Mouse (Mus musculus) MEL (cell line): ENCODE measurements around the gene Akirin1. TPM values are rescaled to one million over a fixed set of nuclear protein-coding genes. Genes with fewer than 3 reads are reported as not detected.
A peak's percentile ranks its signal among the peaks of the same experiment; 100 is the strongest.

Experiments
- DNase-seq: peaks from one replicate; pipeline ENCODE4 v3.0.0; 2011; ENCODE audit warnings: low read depth, low spot score
- H3K27ac ChIP-seq: 2 replicates; pipeline ENCODE4 v1.5.1; 2012; ENCODE audit warnings: low read depth, mild to moderate bottlenecking, control low read depth, low read length, moderate library complexity; ENCODE audit not compliant: control insufficient read depth
- H3K27me3 ChIP-seq, 2 experiments: fragments of 150-350 bp in 1 of 2; sonication (generic) in 1 of 2; 2 replicates each; pipeline ENCODE4 v1.6.1; 2012; ENCODE audit warnings: low read length in 2 of 2, mild to moderate bottlenecking in 2 of 2, improper control_type of control experiment in 1 of 2, moderate library complexity in 1 of 2; ENCODE audit not compliant: insufficient read depth in 2 of 2, control insufficient read depth in 1 of 2
- H3K36me3 ChIP-seq, 2 experiments: 2 replicates each; pipeline ENCODE4 v1.6.1; 2012 to 2014; ENCODE audit warnings: low read length in 2 of 2, improper control_type of control experiment in 1 of 2, inconsistent platforms in 1 of 2, mild to moderate bottlenecking in 1 of 2; ENCODE audit not compliant: insufficient read depth in 2 of 2, control insufficient read depth in 1 of 2
- H3K4me1 ChIP-seq, 2 experiments: fragments of 150-350 bp in 1 of 2; sonication (generic) in 1 of 2; 2 replicates each; pipeline ENCODE4 v1.6.1; 2012; ENCODE audit warnings: low read length in 2 of 2, improper control_type of control experiment in 1 of 2, mild to moderate bottlenecking in 1 of 2; ENCODE audit not compliant: insufficient read depth in 2 of 2, control insufficient read depth in 1 of 2
- H3K4me3 ChIP-seq, 2 experiments: fragments of 150-350 bp in 1 of 2; sonication (generic) in 1 of 2; 2 replicates each; pipeline ENCODE4 v1.5.1; 2012; ENCODE audit warnings: low read depth in 2 of 2, low read length in 2 of 2, mild to moderate bottlenecking in 2 of 2, moderate library complexity in 2 of 2, control low read depth in 1 of 2, improper control_type of control experiment in 1 of 2; ENCODE audit not compliant: control insufficient read depth in 1 of 2, insufficient read depth in 1 of 2
- H3K79me2 ChIP-seq: 2 replicates; pipeline ENCODE4 v1.6.1; 2012; ENCODE audit warnings: mild to moderate bottlenecking, low read length, moderate library complexity; ENCODE audit not compliant: control insufficient read depth, poor library complexity, insufficient read depth
- H3K9ac ChIP-seq: 2 replicates; pipeline ENCODE4 v1.6.1; 2012; ENCODE audit warnings: low read depth, mild to moderate bottlenecking, control low read depth, low read length, moderate library complexity; ENCODE audit not compliant: control insufficient read depth, poor library complexity, severe bottlenecking
- H3K9me3 ChIP-seq: fragments of 150-350 bp; sonication (generic); replicated peaks from 2 replicates; pipeline ENCODE4 v1.6.1; 2012; ENCODE audit warnings: mild to moderate bottlenecking, low read length, improper control_type of control experiment, moderate library complexity; ENCODE audit not compliant: insufficient read depth
- CTCF ChIP-seq, 3 experiments: IDR thresholded peaks in 2 of 3; conservative IDR thresholded peaks in 1 of 3; 2 replicates each; pipeline ENCODE4 v1.5.1; 2011 to 2012; ENCODE audit warnings: low read length in 3 of 3, low read depth in 2 of 3, mild to moderate bottlenecking in 2 of 3, improper control_type of control experiment in 1 of 3, inconsistent platforms in 1 of 3, mixed read lengths in 1 of 3, moderate library complexity in 1 of 3; ENCODE audit not compliant: control insufficient read depth in 1 of 3, insufficient read depth in 1 of 3, poor library complexity in 1 of 3, severe bottlenecking in 1 of 3
- E2F4 ChIP-seq: IDR thresholded peaks from 2 replicates; pipeline ENCODE4 v1.6.1; 2011; ENCODE audit warnings: low read depth, low read length, improper control_type of control experiment, borderline replicate concordance
- ETS1 ChIP-seq: IDR thresholded peaks from 2 replicates; pipeline ENCODE4 v1.6.1; 2012; ENCODE audit warnings: low read depth, mild to moderate bottlenecking, inconsistent platforms, low read length, improper control_type of control experiment, moderate library complexity
- HCFC1 ChIP-seq: IDR thresholded peaks from 2 replicates; pipeline ENCODE4 v1.6.1; 2012; ENCODE audit warnings: low read depth, mild to moderate bottlenecking, inconsistent platforms, low read length, improper control_type of control experiment, moderate library complexity
- MAX ChIP-seq: IDR thresholded peaks from 2 replicates; pipeline ENCODE4 v1.6.1; 2011; ENCODE audit warnings: low read length, improper control_type of control experiment
- MAZ ChIP-seq: IDR thresholded peaks from 2 replicates; pipeline ENCODE4 v1.6.1; 2012; ENCODE audit warnings: low read depth, mild to moderate bottlenecking, inconsistent platforms, low read length, improper control_type of control experiment
- MXI1 ChIP-seq: IDR thresholded peaks from 2 replicates; pipeline ENCODE4 v1.6.1; 2011; ENCODE audit warnings: mild to moderate bottlenecking, low read depth, low read length, improper control_type of control experiment
- MYB ChIP-seq: IDR thresholded peaks from 2 replicates; pipeline ENCODE4 v1.6.1; 2011; ENCODE audit warnings: mild to moderate bottlenecking, low read depth, low read length, improper control_type of control experiment
- RAD21 ChIP-seq: IDR thresholded peaks from 2 replicates; pipeline ENCODE4 v1.6.1; 2011; ENCODE audit warnings: mild to moderate bottlenecking, low read depth, low read length, improper control_type of control experiment
- SIN3A ChIP-seq: IDR thresholded peaks from 2 replicates; pipeline ENCODE4 v1.6.1; 2012; ENCODE audit warnings: low read length, improper control_type of control experiment, inconsistent platforms
- TBP ChIP-seq: IDR thresholded peaks from 2 replicates; pipeline ENCODE4 v1.8.0; 2011; ENCODE audit warnings: low read depth, low read length, improper control_type of control experiment
- UBTF ChIP-seq: IDR thresholded peaks from 2 replicates; pipeline ENCODE4 v1.6.1; 2012; ENCODE audit warnings: low read depth, mild to moderate bottlenecking, inconsistent platforms, low read length, improper control_type of control experiment, moderate library complexity, borderline replicate concordance; ENCODE audit not compliant: insufficient read depth
- USF1 ChIP-seq: IDR thresholded peaks from 2 replicates; pipeline ENCODE4 v1.6.1; 2014; ENCODE audit warnings: low read depth, mild to moderate bottlenecking, inconsistent platforms, low read length, improper control_type of control experiment, moderate library complexity
- ZC3H11A ChIP-seq: IDR thresholded peaks from 2 replicates; pipeline ENCODE4 v1.6.1; 2012; ENCODE audit warnings: low read depth, mild to moderate bottlenecking, inconsistent platforms, low read length, improper control_type of control experiment
- ZNF384 ChIP-seq: IDR thresholded peaks from 2 replicates; pipeline ENCODE4 v1.6.1; 2012; ENCODE audit warnings: low read depth, mild to moderate bottlenecking, inconsistent platforms, low read length, improper control_type of control experiment
- polyA plus RNA-seq, 2 experiments: library from polyadenylated mRNA; stranded (reverse) in 1 of 2; unstranded in 1 of 2; fragments of >175 nt in 1 of 2; fragments of >200 nt in 1 of 2; gene quantifications; 2 replicates each; pipeline versions ENCODE4 v1.2.1 to v1.2.4; 2012; ENCODE audit warnings: low replicate concordance in 2 of 2, low read depth in 1 of 2; ENCODE audit not compliant: insufficient read length in 2 of 2, insufficient read depth in 1 of 2, missing spikeins in 1 of 2
- total RNA-seq: library from RNA; depleted of rRNA; stranded (reverse); fragments of 300-350 nt; gene quantifications from 2 replicates; pipeline ENCODE4 v1.2.3, GENCODE M21; 2012

Gene Akirin1
- total and polyA plus RNA-seq, 3 experiments: 46.3 to 53.3 TPM; not detected in 1

- Histone ChIP-seq H3K79me2 (no peaks in the 10 kb centered on the region), H3K9ac (no peak overlapping the region), H3K9me3 (no peaks in the 10 kb centered on the region), H3K4me1 (no peaks in the 10 kb centered on the region), H3K4me3 (no peak overlapping the region), H3K27me3 (no peaks in the 10 kb centered on the region; a peak in 1 of 4 replicates), H3K36me3 (no peaks in the 10 kb centered on the region), H3K27ac (no peak overlapping the region)
- no peak for DNase-seq
- TF ChIP-seq HCFC1 (no peak), MAX (no peak), CTCF (IDR thresholded peaks at IDR 0.05 in 2 of 3, conservative IDR thresholded peaks at IDR 0.05 in 1 of 3; ENCODE audit: control insufficient read depth in 1 of 3, insufficient read depth in 1 of 3, low read depth in 2 of 3, low read length in 3 of 3, poor library complexity in 1 of 3, severe bottlenecking in 1 of 3) (no peak), TBP (no peak), MXI1 (no peak), RAD21 (no peak), E2F4 (no peak)
Measured at GRCm38 (mm10) chr4:123767807-123768206, 17.7 kb upstream of the Akirin1 start.

- Histone ChIP-seq H3K9ac (no peak overlapping the region), H3K27ac (no peak overlapping the region), H3K4me1 (no peaks in the 10 kb centered on the region), H3K79me2 (no peaks in the 10 kb centered on the region), H3K4me3 (no peak overlapping the region), H3K36me3 (no peaks in the 10 kb centered on the region), H3K27me3 (no peaks in the 10 kb centered on the region; a peak in 2 of 4 replicates), H3K9me3 (no peaks in the 10 kb centered on the region)
- DNase-seq: no peak
- TF ChIP-seq ZC3H11A: no peak
- TF ChIP-seq USF1: no peak
- TF ChIP-seq MAZ: no peak
- no peak for TF ChIP-seq ZNF384
- no peak for TF ChIP-seq TBP
- TF ChIP-seq SIN3A: no peak
- no peak for TF ChIP-seq ETS1
- TF ChIP-seq MYB: no peak
Measured at GRCm38 (mm10) chr4:123765071-123765470, 14.9 kb upstream of the Akirin1 start.

- Histone ChIP-seq H3K9me3 (no peaks in the 10 kb centered on the region), H3K4me1 (no peaks in the 10 kb centered on the region), H3K36me3 (no peaks in the 10 kb centered on the region), H3K9ac (no peak overlapping the region), H3K4me3 (no peak overlapping the region), H3K27ac (no peak overlapping the region), H3K79me2 (no peaks in the 10 kb centered on the region), H3K27me3 (no peaks in the 10 kb centered on the region; a peak in 2 of 4 replicates)
- no peak for DNase-seq
- no peak for TF ChIP-seq UBTF
- peak in 2 of 3 experiments; percentile 15 to 27; a peak in 3 of 6 replicates for TF ChIP-seq CTCF (IDR thresholded peaks at IDR 0.05 in 2 of 3, conservative IDR thresholded peaks at IDR 0.05 in 1 of 3; ENCODE audit: control insufficient read depth in 1 of 3, insufficient read depth in 1 of 3, low read depth in 2 of 3, low read length in 3 of 3, poor library complexity in 1 of 3, severe bottlenecking in 1 of 3)
Measured at GRCm38 (mm10) chr4:123758306-123758705, 8.2 kb upstream of the Akirin1 start.
